Mouse (Mus musculus) left cerebral cortex, adult 18-20 months (tissue): Measurements from ENCODE around the gene Zfp787. TPM values are rescaled to one million over a fixed set of nuclear protein-coding genes. Genes with fewer than 3 reads are reported as not detected.
A peak's percentile ranks its signal among the peaks of the same experiment; 100 is the strongest.

Experiments used
- DNase-seq, 2 experiments: peaks; one replicate each; pipeline ENCODE4 v3.0.0; 2021 to 2022; ENCODE audit warnings: low spot score in 2 of 2, mixed read lengths in 1 of 2
- total RNA-seq, 2 experiments: library from RNA; stranded (reverse); gene quantifications; 2 replicates each; pipeline ENCODE4 v1.2.3; 2021

The Zfp787 gene
- total RNA-seq, 2 experiments from 2014 or later: 27.0 to 27.9 TPM

DNA sequence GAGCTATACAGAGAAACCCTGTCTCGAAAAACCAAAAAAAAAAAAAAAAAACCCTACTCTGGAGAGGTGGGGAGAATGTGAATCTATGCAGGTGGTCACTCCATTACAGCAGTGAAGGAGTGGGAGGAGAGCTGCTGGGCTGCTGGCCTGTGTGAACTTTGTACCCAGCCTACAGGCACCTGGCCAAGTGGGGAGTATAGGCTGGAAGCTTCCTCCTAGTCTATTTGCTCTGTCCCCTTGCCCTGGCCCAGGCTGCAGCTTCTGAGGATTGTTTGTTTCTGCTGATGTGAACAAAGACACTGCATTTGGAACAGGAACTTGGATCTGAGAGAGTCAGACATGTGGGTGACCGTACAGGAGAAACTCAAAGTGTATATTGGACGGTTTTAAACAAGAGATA, 13.6 kb upstream of the Zfp787 start:
- DNase-seq: no peak

DNA sequence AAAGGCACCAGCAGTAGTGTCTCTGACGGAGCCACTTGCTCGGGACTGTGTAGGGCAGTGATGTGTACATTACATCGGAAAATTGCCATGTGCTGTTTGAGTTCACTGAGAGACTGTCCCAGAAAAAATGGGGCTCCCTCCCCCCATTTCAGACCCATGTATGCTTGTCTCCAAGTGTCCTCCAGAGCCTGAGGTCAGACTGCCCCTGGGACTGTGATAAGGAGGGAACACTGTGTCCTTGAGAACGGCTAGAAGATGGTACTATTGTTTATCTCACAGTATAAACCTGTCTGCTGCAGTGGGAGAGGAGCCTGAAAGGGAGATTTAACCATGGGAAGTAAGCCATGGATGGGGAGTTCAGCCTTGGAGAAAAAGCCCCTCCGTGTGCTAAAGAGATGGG, 8.9 kb upstream of the Zfp787 start:
- DNase-seq: no peak

DNA sequence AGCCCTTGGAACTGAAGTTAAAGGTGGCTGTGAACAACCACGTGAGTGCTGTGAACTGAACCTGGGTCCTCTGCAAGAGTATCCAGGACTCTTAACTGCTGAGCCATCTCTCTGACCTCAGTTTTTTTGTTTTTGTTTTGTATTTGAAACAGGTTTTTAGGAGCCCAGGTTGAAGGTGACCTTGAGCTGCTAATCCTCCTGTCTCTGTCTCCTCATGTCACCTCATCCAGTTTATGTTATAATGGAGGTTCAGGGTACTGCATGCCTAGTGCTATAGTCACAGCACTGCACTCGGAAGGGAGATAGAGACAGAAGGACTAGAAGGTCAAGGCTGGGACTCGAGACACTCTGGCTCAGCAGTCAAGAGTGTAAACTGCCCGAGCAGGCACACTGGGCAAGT, 6.4 kb upstream of the Zfp787 start:
- no peak for DNase-seq

DNA sequence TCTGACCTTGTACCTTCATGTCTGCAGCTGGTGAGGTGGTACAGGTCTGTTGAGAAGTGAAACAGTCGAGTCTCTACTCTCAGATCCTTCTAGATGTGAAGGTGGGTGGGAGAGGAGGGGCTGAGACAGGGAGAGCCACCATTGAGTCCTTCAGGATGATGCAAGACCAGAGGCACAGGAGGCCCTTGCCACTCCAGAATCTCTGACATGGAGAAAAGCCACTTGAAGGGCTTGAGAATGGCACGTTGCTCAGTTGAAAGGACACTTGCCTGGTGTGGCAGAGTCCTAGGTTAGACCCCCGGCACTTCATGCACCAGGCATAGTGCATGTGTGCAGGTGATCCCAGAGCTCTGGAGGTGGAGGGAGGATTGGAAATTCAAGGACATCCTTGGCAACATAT, 5.7 kb upstream of the Zfp787 start:
- DNase-seq: no peak

DNA sequence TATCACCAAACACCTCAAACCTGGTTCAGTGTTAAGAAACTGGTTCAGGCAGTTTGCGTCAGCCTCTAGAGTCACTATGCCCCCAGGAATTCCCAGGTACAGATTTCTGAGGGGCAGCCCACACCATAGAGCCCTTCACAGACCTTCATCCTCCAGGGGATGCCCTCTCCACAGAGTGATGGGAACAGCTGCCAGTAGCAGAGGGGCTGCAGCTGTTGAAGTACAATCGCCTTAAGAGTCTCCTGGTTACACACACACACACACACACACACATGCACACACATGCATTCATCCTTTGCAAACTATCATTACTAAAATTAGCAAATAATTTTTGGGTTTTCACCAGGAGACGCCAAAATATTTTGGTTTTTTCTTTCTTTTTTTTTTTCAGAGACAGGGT, 3.8 kb upstream of the Zfp787 start:
- DNase-seq: no peak

DNA sequence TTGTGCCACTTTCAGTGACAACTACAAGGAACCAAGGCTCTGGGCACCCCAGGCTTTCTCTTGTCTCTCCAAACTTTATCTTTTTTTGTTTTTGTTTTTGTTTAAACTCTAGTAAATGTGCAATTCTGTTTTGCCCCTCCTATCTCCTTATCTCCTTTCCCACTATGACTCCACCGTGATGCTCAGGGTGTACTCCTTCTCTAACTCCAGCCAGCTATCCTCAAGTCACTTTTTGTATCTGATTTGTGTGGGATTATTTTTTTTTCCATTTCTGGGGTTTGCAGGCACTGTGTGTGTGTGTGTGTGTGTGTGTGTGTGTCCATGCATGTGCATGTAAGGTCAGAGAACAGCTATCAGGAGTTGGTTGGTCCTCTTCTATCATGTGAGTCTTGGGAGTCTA, 1.7 kb upstream of the Zfp787 start:
- no peak for DNase-seq

DNA sequence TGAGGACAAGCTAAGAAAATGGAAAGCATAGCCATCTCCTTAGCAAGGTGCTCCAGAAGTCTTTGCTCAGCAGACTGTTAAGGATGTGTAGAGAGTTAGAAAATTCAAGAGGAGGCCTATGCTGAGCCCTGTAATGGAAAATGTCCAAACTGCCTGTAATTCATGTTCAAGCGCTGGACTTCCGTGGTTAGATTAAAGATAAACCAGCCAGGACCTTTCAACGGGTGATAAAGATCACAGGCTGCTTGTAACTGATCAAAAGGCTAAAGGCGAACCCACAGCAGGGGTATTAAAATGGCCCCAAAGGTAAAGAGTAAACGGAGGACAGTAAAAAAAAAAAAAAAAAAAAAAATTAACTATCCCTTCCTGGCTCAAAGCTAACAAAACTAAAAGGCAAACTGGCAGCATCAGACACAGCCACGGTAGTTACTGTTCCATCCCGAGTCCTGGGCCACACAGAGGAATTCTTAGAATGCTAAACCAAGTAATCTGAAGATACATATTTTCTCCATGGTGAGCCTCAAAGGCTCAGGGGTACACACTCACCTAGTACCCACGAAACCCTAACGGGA, 1.2 kb upstream of the Zfp787 start:
- no peak for DNase-seq

DNA sequence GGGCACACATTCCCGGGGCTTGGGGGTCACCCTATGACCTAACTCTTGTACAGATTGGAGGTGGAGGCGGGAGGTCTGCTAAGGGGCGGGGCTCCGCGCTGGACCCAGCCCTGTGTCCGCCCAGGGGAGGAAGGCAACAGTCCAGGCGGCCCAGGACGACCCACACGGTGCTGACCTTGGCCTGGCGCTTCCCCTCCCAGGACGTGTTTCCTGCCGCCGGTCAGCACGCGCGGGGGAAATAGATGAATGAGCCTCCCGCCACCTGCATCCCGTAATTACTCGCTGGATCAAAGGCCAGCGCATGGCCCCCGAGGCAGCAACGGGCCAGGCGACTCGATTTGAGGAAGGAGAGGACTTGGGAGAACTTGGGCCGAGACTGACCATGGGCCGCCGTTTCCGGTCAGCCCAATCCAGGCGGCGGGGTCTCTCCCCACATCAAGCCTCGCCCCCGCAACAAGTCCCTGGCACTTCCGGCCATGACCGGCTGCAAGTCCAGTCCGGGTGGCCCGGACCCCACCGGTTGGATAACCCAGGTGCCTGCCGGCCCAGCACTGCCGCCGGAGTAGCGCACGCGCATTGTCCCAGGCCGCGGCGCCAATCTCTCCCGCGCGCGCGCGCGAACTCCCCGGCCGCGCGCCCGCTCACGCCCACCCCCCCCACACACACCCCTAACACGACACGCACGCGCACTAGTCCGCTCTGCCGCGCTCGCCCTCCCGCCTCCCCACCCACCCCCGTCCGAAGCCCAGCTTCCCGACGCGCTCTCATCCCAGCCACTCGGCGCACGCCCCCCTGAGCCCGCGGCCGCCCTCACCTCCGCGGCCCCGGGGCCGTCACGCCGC, 545 bp downstream of the Zfp787 start:
- DNase-seq: peak; percentile 78 to 84

DNA sequence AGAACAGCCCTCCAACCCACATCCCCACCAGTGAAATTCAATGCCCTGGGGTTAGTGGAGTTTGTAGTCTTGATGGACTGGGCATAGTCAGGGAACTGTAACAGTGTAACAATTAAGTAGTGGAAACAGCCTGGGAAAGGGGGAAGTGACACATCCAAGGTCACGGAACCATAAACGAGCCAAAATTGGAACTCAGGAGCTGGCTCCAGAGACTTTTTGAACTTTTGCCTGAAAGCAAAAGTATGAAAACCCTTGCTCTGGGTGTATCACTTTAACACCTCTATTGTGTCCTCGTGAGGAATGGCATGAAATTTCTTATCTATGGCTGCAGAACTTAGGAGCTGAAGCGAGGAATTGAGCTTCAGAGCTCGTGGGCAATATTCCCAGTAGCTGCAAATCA, 1.6 kb downstream of the Zfp787 start:
- DNase-seq: no peak

DNA sequence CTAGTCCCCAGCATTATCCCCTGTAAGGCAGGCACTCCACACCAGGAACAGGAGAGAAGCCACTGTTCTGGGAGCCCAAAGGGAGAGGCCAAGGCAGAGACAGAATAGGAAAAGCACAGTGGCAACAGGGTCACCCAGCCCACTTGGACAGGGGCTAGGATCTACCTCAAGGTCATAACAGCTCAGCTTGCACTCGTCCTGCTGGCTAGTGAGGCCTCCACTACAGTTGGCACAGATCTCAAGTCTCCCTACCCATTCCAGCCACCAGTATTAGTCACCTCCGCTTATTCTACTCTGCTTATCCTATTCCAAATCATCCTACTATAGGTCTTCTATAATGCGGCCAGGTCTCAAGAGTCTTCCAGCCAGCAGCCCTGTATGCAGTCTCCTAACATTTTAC, 2.7 kb downstream of the Zfp787 start:
- no peak for DNase-seq

DNA sequence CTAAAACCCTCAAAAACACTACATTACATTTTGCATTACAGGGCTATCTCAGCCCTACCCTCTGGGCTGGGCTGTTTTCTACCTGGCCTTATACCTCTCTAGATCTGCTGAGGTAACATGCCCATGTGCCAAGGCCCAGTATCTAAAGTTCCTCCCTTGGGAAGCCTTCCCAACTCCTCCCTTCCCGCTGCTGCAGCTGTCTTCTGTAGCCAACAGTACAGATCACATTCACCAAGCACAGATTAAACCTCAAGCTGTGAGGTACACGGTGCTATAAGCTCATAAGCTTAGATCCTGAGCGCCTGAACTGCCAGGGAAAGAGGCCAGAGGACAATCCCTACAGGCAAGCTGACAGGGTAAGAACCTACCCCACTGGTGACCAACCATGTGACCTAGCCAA, 3.8 kb downstream of the Zfp787 start:
- DNase-seq: no peak

DNA sequence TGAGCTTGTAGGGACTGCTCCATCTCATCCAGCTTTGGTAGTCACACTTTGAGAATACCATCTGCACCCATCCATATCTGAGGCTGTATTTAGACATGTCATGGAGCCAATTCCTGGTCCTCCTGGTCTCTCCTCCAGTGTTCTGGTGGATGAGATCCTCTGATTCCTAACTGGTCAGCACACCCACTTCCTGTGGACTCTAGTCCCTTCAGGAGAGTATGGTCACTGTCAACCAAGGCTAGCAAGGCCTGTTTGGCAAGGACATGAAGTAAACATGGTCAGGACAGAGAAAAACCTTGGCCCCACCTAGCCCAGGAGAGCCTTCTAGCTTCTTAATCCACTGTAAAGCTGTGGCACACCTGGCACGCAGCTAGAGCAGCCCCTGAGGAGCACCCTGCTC, 4.5 kb downstream of the Zfp787 start:
- DNase-seq: no peak

DNA sequence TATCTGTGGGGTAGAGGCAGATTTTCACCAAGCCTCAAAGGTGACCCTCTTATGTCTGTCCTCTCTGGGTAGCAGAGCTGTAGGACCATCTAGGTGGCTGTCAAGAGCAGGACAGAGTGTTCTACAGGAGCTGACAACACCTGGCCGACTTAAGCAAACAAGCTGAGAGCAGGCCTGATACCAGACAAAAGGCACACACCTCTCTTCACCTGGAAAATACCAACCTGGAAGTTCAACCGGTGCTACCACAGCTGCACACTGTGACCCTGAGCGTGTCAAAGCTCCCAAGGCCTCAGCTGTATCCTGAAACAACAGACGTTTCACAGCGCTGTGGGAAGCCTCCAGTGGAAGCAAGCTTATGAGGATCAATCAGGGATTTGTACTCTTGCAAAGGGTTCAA, 8.1 kb downstream of the Zfp787 start:
- no peak for DNase-seq

DNA sequence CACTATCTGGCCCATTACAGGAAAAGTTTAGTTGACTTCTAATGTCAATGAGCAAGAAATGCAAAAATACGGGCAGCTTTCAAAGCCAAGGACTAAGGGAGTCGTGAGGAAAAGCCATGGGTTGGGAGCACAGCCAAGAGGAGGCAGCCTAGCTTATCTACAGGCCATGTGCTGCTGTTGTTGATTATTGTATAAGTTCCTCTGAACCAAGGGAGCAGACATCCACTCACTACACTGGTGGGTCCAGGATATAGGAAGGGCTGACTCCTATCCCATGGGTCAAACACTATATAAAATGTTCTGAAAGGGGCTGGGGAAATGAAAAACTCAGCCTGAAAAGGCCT, 8.8 kb downstream of the Zfp787 start:
- no peak for DNase-seq

DNA sequence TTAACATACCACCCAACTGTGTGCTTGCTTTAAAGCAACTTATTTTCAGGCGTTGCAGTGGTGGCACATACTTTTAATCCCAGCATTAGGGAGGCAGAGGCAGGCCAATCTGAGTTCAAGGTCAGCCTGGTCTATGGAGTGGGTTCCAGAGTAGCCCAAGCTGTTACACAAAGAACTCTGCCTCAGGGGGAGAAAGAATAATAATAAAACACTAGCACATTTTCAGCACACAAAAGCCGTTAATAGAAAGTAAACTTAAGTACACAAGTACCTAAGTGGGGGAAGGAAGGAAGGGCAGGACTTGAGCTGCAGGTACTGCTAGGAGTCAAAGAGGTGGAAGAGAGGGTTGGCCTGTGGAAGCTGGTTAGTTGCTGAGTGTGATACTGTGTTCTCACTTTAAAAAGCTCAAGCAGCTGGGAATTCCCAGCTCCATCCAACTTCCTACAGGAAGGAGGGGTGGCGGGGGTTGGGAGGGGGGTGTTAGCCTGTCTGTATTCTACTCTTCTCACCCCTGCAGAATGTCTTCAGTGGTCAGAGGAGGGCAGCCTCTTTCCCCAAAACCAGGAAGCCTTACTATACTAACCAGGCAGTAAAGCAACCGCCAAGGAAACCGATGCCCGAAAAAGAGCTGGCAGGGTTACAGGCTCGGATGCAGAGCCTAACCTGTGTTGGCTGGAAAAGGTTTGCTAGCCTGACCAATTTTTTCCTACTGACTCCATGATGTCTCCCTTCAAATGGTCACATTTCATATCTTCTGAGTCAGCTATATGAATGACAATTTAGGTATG, 9.4 kb downstream of the Zfp787 start:
- no peak for DNase-seq

DNA sequence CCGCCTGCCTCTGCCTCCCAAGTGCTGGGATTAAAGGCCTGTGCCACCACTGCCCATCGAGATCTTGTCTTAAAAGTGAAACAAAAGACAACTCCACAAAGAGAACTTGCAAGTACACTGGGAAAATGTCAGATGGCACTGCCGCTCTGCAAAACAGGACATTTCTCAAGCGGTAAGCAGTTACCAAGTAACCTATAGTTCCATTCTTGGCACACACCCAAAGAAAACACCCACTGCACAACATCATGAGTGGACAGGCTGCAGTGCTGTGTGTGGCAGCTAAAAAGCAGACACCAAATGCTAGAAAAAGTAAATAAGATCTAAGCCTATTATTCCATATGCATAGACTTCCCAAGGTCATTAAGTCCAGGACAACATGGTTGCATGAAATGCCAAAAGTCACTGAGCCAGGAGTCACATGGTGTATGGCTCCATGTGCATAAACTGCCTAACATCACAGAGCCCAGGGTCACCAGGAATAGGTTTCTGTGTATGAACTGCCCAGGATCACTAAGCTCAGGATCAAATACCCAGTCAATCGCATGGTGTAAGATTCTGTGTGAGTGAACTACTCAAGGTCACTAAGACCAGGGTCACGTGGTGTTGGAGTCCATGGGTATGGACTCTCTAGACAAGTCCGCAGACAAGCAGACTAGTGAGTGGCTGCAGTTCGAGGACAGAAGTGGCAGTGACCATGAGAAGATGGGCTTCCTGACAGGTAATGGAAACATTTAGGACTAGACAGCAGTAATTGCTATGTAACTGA, 10.2 kb downstream of the Zfp787 start:
- no peak for DNase-seq

DNA sequence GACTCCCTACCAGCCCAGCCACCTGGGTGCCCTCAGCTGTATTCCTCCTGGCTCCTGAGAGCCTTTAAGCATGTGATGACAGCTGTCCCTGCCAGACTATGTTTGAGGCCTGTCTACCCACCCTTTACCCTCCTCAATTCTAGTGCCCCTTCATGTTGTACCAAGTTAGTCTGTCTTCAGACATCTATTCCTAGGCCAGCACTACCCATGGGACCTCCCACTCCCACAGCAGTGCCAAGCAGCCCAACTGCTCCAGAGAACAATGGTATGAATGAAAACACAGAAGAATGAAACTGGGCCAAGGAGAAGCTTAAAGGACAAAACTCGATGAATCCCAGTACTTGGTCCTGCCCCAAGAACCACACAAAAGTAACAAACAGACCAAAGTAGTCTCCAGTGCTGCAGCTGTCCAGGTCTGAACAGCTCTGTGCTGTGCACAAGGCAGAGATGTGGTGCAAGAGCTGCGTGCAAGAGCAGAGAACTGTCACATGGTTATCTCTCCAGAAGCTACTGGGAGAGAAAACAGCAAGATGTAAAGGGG, 11.7 kb downstream of the Zfp787 start:
- no peak for DNase-seq

DNA sequence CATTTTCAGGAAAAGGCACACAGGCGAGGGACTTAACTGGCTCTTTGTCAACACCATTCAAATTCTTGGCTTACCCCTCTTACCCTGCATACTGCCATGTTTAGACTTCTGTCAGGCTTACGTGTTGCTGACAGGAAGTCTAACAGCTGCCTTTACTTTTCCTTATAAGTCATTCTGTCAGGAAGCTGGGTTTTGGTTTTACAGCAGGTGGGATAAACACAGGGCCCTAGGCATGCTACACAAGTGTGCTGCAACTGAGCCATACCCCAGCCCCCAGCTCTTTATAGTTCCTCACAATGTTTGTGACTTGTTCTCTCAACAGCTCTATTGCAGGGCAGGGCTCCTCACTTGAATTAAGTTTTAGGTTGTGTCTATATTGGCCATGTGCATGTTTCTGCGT, 16.5 kb downstream of the Zfp787 start:
- no peak for DNase-seq

DNA sequence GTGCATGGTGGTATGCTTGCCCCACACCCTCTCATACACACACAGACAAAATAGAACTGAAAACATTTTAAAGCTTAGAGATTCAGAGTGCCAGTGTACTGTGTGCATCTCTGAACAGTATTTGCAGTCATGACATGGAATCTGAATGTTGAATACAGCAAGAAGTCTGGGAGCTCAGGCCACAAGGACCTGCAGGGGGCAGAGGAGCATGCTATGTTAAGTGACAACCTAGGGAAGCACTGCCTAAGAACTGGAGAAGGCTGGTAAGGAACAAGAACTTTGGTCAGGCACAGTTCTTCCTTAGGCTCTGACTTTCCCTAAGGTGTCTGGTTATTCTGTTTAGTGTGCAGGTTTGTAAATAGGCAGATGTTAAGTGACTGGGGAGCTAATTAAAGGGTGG, 19.3 kb downstream of the Zfp787 start:
- no peak for DNase-seq

DNA sequence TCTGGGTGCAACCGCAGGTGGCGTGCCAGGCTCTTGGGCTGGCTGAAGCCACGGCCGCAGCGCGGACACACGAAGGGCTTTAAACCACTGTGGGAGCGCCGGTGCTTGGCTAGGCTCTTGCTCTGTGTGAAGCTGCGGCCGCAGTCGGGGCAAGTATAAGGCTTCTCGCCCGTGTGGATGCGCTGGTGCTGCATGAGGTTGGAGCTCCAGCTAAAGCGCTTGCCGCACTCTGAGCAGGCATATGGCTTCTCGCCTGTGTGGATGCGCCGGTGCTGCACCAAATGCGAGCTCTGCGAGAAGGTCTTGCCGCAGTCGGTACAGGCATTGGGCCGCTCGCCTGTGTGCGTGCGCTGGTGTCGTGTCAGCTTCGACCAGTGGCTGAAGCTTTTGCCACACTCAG, 23.2 kb downstream of the Zfp787 start:
- no peak for DNase-seq

DNA sequence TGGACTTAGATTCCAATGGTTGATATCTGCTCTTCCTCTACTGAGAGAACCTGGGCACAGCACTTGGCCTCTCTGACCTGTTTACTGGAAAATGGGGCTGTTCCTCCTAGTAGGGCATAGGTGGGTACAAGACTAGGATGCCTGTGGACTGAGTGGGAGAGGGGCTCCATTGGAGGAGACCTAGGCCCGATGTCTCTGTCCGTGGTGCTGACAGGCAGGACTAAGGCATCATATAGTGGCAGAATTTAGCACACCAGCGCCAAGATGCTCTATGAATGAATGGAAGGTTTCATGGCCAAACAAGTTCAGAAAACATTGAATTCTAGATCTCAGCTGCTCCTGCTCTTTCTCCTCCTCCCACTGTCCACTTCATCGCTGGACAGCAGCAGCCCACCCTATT, 25.5 kb downstream of the Zfp787 start:
- no peak for DNase-seq
